ENCODE assay signal across 12 mouse cellular contexts in genomic region chr14:16740982-16741739, GRCm38 (mm10).
A peak's percentile ranks its signal among the peaks of the same experiment; 100 is the strongest.
DNase-seq lines count a peak whose midpoint lies in the region; ATAC-seq and TF ChIP-seq lines count a peak whose summit lies in the region.
"Had no signal": no experiment of that assay in that cellular context is flagged by ENCODE, and none has a peak within 500 bp of the region (broad histone marks: within the 10 kb centered on the region; RNA-seq: fewer than 3 reads in every experiment).

No protein-coding gene starts in this region.

- H3K9ac ChIP-seq in lung, embryonic 15.5 days, result no peak overlapping the region
- H3K9ac ChIP-seq: liver, embryonic 13.5 days had no signal

- DNase-seq in gastrocnemius, adult 2 months, result no peak
- no peak for DNase-seq in gastrocnemius, postnatal 25 days
- no peak for DNase-seq in lung, adult 2 months
- peak; percentile 85 for DNase-seq in brain, adult 2 months (ENCODE audit: low read depth, low spot score)
- peak; percentile 40 to 47 for DNase-seq in left cerebral cortex, postnatal 36 days (ENCODE audit: low spot score in 2 of 2)
- no peak for DNase-seq in spleen, postnatal 36 days (ENCODE audit: low spot score in 2 of 2)
- DNase-seq: kidney, postnatal 36 days; liver, embryonic 13.5 days; thymus, postnatal 14 days had no signal

- H3K4me2 ChIP-seq in lung, embryonic 15.5 days, result no peak overlapping the region
- H3K4me2 ChIP-seq: liver, embryonic 13.5 days had no signal

- H3K27me3 ChIP-seq in lung, embryonic 15.5 days, result no peaks in the 10 kb centered on the region
- H3K27me3 ChIP-seq: liver, embryonic 13.5 days had no signal

- WGBS in lung, embryonic 15.5 days, result 60% methylated on average over 13 of the region's 13 CpGs
- WGBS in lung, adult 2 months, result 67% methylated on average over 13 of the region's 13 CpGs

- no peak overlapping the region for H3K27ac ChIP-seq in gastrocnemius, adult 2 months
- H3K27ac ChIP-seq in lung, embryonic 15.5 days, result peak overlapping the region; percentile 41; the same call in 1 of the 2 replicates
- H3K27ac ChIP-seq: liver, embryonic 13.5 days had no signal

- TF ChIP-seq POLR2A in lung, adult 2 months (IDR thresholded peaks at IDR 0.05; ENCODE audit: borderline replicate concordance, extremely low read depth, low read depth, low read length), result no peak

- no peaks in the 10 kb centered on the region for H3K36me3 ChIP-seq in lung, embryonic 15.5 days
- H3K36me3 ChIP-seq: liver, embryonic 13.5 days had no signal

- intact Hi-C loops in gastrocnemius, adult 2 months (cut with DNase I), result no loop called here
- intact Hi-C loops in left cerebral cortex, postnatal 36 days (cut with DNase I), result no loop called here

- H3K4me1 ChIP-seq in lung, embryonic 15.5 days, result peaks cover 25% of the 10 kb centered on the region
- H3K4me1 ChIP-seq in lung, adult 2 months (ENCODE audit: control insufficient read depth, insufficient read depth, low read length), result peaks cover 3% of the 10 kb centered on the region
- H3K4me1 ChIP-seq: liver, embryonic 13.5 days had no signal

- peak overlapping the region; percentile 7; the same call in 1 of the 2 replicates for H3K4me3 ChIP-seq in gastrocnemius, adult 2 months
- no peak overlapping the region for H3K4me3 ChIP-seq in lung, embryonic 15.5 days
- no peak overlapping the region for H3K4me3 ChIP-seq in lung, adult 2 months (replicated peaks; ENCODE audit: extremely low read depth, low read depth, low read length)
- H3K4me3 ChIP-seq: liver, embryonic 13.5 days; myocyte had no signal

- no peak for TF ChIP-seq CTCF in gastrocnemius, adult 2 months (IDR thresholded peaks at IDR 0.05)
- no peak for TF ChIP-seq CTCF in lung, adult 2 months (IDR thresholded peaks at IDR 0.05; ENCODE audit: insufficient read depth, low read length)

- no peaks in the 10 kb centered on the region for H3K9me3 ChIP-seq in lung, embryonic 15.5 days
- H3K9me3 ChIP-seq: liver, embryonic 13.5 days had no signal

- ATAC-seq in lung, embryonic 15.5 days (ENCODE audit: borderline replicate concordance, extremely low read depth, low FRiP score, low TSS enrichment), result peak; percentile 42; the same call in 1 of the 2 replicates
- ATAC-seq in erythroblast, adult 5-6 weeks (replicated peaks; ENCODE audit: low FRiP score, poor library complexity, severe bottlenecking), result no peak

Comparison
In these comparisons a context has a peak if more than half of its experiments do, and no peak if none do; other contexts are left out.
1. DNase-seq: peak in brain, adult 2 months (single experiment) and left cerebral cortex, postnatal 36 days (2 of 2); none in gastrocnemius, adult 2 months (single experiment), gastrocnemius, postnatal 25 days (single experiment), lung, adult 2 months (single experiment) and spleen, postnatal 36 days (0 of 2).